Mouse (Mus musculus) forebrain, embryonic 11.5 days (tissue): ENCODE results near the gene Cstf1. TPM values are rescaled to one million over a fixed set of nuclear protein-coding genes. Genes with fewer than 3 reads are reported as not detected.

Experiments
- ATAC-seq: fragments of 200-750 bp; cut with Nextera tagmentation; replicated peaks from 2 replicates; pipeline ENCODE4 v1.8.0; 2017; ENCODE audit warnings: moderate TSS enrichment; ENCODE audit not compliant: low FRiP score
- DNase-seq: peaks from one replicate; pipeline ENCODE4 v3.0.0-alpha.2; 2017; ENCODE audit warnings: low spot score
- H3K27ac ChIP-seq: fragments of 300-500 bp; sonication (generic); 2 replicates; pipeline ENCODE4 v1.5.1; 2014; ENCODE audit warnings: low read depth, low read length
- H3K27me3 ChIP-seq: fragments of 300-500 bp; sonication (generic); 2 replicates; pipeline ENCODE4 v1.6.1; 2014; ENCODE audit warnings: mild to moderate bottlenecking, low read length, mixed read lengths; ENCODE audit not compliant: control insufficient read depth, insufficient read depth
- H3K36me3 ChIP-seq: fragments of 300-500 bp; sonication (generic); 2 replicates; pipeline ENCODE4 v1.6.1; 2014; ENCODE audit warnings: mild to moderate bottlenecking, low read length, moderate library complexity, mixed read lengths; ENCODE audit not compliant: control insufficient read depth, insufficient read depth
- H3K4me1 ChIP-seq: fragments of 300-500 bp; sonication (generic); replicated peaks from 2 replicates; pipeline ENCODE4 v1.6.1; 2014; ENCODE audit warnings: low read length, mixed read lengths; ENCODE audit not compliant: control insufficient read depth, insufficient read depth
- H3K4me2 ChIP-seq: fragments of 300-500 bp; sonication (generic); 2 replicates; pipeline ENCODE4 v1.6.1; 2014; ENCODE audit warnings: low read depth, mild to moderate bottlenecking, low read length, moderate library complexity, mixed read lengths; ENCODE audit not compliant: severe bottlenecking
- H3K4me3 ChIP-seq: fragments of 300-500 bp; sonication (generic); 2 replicates; pipeline ENCODE4 v1.5.1; 2014; ENCODE audit warnings: low read depth, low read length
- H3K9ac ChIP-seq: fragments of 300-500 bp; sonication (generic); 2 replicates; pipeline ENCODE4 v1.6.1; 2014; ENCODE audit warnings: low read length
- H3K9me3 ChIP-seq: fragments of 300-500 bp; sonication (generic); 2 replicates; pipeline ENCODE4 v1.6.1; 2016; ENCODE audit warnings: low read length, mixed read lengths; ENCODE audit not compliant: control insufficient read depth
- WGBS: fragments of 180-500 bp; shearing (Covaris S2); extraction: QIAGEN DNeasy Blood & Tissue Kit; methylation state at CpG from one replicate; pipeline ENCODE4 v1.1.7; 2014; 5-methylcytosine and 5-hydroxymethylcytosine counted together
- polyA plus RNA-seq: library from polyadenylated mRNA; unstranded; fragments of >200 nt; fragmentation: Nextera tagmentation; extraction: Ambion mirVana; gene quantifications from 2 replicates; pipeline ENCODE4 v1.2.1, GENCODE M21; 2014

Gene Cstf1
- polyA plus RNA-seq, 1 experiment from 2014 or later, result 52.5 TPM

DNA sequence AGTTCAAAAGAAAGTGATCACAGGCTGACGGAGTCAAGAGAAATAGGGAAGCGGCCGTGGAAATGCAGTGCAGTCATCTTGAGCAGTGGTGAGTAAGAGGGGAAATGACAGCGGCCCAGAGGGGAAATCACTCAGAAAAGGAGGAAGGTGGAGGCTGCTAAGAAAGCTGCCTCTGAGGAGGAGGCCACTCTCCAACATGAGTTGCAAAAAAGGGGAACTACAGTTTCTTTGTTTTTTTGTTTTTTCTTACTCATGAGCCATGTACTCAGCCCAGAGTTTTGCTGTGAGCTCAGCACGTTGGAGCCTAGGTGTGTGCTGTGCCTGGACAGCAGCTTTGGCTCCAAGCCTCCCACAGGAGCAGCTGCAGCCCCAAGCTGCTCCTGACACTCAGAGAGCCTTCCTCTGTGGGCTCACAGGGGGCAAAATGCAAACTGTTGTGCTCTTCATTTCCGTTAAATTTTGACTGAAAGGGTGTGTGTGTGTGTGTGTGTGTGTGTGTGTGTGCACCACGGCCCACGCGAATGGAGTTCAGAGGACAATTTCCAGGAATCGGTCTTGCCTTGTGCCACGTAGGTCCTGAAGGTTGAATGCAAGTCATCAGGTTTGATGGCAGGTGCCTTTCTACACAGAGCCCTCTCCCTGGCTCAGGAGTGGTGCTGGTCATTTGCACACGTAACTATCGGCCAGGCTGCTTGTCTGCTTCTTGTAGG lies 30.8 kb downstream of the Cstf1 start:
- H3K9ac ChIP-seq, result no peak overlapping the region
- H3K9me3 ChIP-seq, result no peaks in the 10 kb centered on the region
- no peak overlapping the region for H3K4me3 ChIP-seq
- DNase-seq (no peak), ATAC-seq (no peak)
- H3K4me1 ChIP-seq, result 0 out of 2 replicates have a peak, but pooled peaks cover 2% of the 10 kb centered on the region
- H3K27ac ChIP-seq, result no peak overlapping the region
- no peaks in the 10 kb centered on the region for H3K36me3 ChIP-seq
- 82% methylated on average over 13 of the region's 13 CpGs for WGBS
- H3K27me3 ChIP-seq, result no peaks in the 10 kb centered on the region
- no peak overlapping the region for H3K4me2 ChIP-seq

DNA sequence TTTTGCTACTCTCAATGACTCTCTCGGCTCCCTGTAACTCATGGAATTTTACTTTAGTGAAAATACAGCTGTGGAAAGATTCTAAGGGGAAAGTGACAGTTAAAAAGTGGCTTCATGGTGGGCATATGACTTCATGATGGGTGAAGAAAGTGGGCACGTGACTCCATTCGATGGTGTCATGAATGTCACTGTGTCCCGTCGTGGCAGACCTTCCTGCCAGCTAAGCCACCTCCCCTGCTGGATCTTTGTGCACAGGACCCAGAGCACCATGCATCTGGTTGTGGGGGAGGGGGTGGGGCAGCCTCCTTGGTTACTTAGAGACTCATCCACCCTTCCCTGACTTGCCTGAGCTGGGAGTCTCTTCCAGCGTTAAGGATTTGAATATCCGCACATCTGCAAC lies 33.8 kb downstream of the Cstf1 start:
- Histone ChIP-seq H3K36me3 (no peaks in the 10 kb centered on the region), H3K27ac (no peak overlapping the region), H3K4me2 (no peak overlapping the region), H3K9ac (no peak overlapping the region), H3K4me1 (0 out of 2 replicates have a peak, but pooled peaks cover 2% of the 10 kb centered on the region), H3K27me3 (no peaks in the 10 kb centered on the region), H3K9me3 (no peaks in the 10 kb centered on the region), H3K4me3 (no peak overlapping the region)
- DNase-seq (no peak), ATAC-seq (no peak)
- 67% methylated on average over 7 of the region's 7 CpGs for WGBS

DNA sequence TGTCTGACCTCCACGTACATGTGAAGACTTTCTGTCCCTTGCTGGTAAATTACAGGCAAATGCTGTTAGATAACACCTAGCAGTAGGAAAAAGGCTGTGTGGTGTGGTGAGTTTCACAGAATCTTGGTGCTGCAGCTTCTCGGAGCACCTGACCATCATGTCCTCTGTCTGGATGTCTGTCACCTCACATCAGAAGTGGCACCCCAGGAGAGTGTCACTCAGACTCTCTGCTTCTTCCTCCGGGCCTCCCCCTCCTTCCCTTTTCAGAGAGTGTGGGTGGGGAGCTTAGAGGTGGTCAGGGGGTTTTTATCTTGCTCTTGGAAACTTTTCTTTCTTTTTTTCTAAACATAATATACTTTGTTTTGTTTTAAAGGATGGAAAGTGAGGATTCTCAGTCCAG lies 34.5 kb downstream of the Cstf1 start:
- no peak overlapping the region for H3K27ac ChIP-seq
- no peak overlapping the region for H3K4me2 ChIP-seq
- WGBS, result 74% methylated on average over 3 of the region's 3 CpGs
- H3K4me1 ChIP-seq, result 0 out of 2 replicates have a peak, but pooled peaks cover under 1% of the 10 kb centered on the region
- H3K9ac ChIP-seq, result no peak overlapping the region
- no peaks in the 10 kb centered on the region for H3K9me3 ChIP-seq
- H3K36me3 ChIP-seq, result no peaks in the 10 kb centered on the region
- no peaks in the 10 kb centered on the region for H3K27me3 ChIP-seq
- ATAC-seq (no peak), DNase-seq (no peak)
- no peak overlapping the region for H3K4me3 ChIP-seq

DNA sequence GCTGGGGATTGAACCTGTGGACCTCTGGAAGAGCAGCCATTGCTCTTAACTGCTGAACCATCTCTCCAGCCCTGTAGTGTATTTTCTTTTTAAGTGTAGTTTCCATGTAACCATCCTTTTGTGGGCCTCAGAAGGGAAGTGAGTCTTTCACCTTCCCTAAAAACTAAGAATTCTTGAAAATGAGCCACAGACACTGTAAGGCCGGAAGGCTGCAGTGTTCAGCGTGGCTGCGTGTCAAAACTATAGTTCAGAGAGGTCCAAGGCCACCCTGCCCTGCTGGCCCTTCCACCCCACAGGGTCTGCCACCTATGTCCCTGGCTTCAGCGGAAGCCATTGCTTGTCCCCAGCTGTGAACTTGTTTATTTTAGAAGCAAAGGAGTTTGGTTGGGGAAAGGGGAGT lies 35.7 kb downstream of the Cstf1 start:
- H3K9ac ChIP-seq, result no peak overlapping the region
- no peaks in the 10 kb centered on the region for H3K27me3 ChIP-seq
- DNase-seq, result no peak
- no peak overlapping the region for H3K4me2 ChIP-seq
- WGBS, result 85% methylated on average over 4 of the region's 4 CpGs
- no peak for ATAC-seq
- H3K4me1 ChIP-seq, result no peaks in the 10 kb centered on the region
- no peaks in the 10 kb centered on the region for H3K9me3 ChIP-seq
- H3K36me3 ChIP-seq, result no peaks in the 10 kb centered on the region
- H3K27ac ChIP-seq, result no peak overlapping the region
- no peak overlapping the region for H3K4me3 ChIP-seq

DNA sequence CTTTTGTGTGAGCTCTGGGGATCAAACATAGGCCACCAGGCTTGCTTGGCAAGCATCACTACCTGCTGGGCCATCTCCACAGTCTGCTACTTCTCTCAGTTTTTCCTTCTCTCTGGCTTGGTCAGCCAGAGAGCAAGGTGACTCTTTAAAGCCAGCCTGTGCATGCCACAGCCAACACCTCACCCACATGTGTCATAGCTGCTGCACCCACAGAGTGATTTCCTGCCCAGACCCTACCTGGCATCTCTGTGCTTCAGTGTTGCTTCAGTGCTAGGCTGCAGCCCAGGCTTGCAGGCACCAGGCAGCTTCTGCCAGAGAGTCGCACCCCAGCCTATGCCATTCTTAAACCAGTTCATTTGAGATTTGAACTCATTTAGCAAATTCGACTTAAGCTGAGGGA lies 37.0 kb downstream of the Cstf1 start:
- no peak overlapping the region for H3K4me3 ChIP-seq
- no peaks in the 10 kb centered on the region for H3K36me3 ChIP-seq
- no peak overlapping the region for H3K4me2 ChIP-seq
- no peak overlapping the region for H3K27ac ChIP-seq
- H3K9me3 ChIP-seq, result no peaks in the 10 kb centered on the region
- H3K9ac ChIP-seq, result no peak overlapping the region
- DNase-seq (no peak), ATAC-seq (no peak)
- H3K27me3 ChIP-seq, result no peaks in the 10 kb centered on the region
- H3K4me1 ChIP-seq, result no peaks in the 10 kb centered on the region
- 76% methylated on average over 2 of the region's 2 CpGs for WGBS

DNA sequence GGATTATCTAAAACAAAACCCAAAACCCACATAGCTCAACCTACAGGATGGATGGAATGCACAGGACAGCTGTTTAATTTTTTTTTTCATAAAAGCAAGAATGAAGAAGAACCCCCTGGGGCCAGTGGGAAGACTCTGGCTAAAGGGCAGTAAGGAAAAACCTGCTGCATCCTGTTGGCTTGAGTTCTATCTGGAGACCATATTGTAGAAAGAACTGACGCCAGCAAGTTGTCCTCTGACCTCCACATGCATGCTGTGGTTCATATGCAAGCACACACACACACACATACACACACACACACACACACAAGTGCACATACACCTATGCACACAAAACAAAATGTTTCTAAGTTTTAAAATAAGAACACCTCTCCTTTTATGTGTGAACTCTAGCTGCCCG lies 40.2 kb downstream of the Cstf1 start:
- no peak for DNase-seq
- H3K27me3 ChIP-seq, result no peaks in the 10 kb centered on the region
- 86% methylated on average over 2 of the region's 2 CpGs for WGBS
- no peak overlapping the region for H3K4me2 ChIP-seq
- no peaks in the 10 kb centered on the region for H3K9me3 ChIP-seq
- no peak overlapping the region for H3K9ac ChIP-seq
- no peak overlapping the region for H3K4me3 ChIP-seq
- no peak overlapping the region for H3K27ac ChIP-seq
- no peak for ATAC-seq
- no peaks in the 10 kb centered on the region for H3K36me3 ChIP-seq
- H3K4me1 ChIP-seq, result peaks cover 3% of the 10 kb centered on the region; the same call in 1 of the 2 replicates

DNA sequence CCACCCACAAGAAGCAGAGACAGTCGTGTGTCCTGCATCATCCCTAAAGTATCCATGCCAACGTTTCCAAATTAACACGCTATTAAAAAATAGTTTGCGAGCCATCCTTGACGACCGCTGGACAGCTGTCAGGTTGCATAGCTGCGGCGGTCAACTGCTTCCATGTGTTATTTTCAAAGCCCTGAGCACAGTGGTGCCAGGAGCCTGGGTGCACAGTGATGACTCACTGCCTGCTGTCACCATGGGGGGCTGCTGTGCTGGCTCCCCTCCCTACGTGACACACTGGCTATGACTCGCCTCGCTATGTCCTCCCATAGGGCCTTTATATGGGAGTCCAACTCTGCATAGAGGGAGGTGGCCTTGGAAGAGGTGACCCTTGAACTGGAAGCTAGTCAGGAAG lies 40.6 kb downstream of the Cstf1 start:
- H3K4me2 ChIP-seq, result no peak overlapping the region
- H3K36me3 ChIP-seq, result no peaks in the 10 kb centered on the region
- 84% methylated on average over 11 of the region's 11 CpGs for WGBS
- no peaks in the 10 kb centered on the region for H3K27me3 ChIP-seq
- no peak overlapping the region for H3K9ac ChIP-seq
- DNase-seq (no peak), ATAC-seq (no peak)
- no peaks in the 10 kb centered on the region for H3K9me3 ChIP-seq
- H3K27ac ChIP-seq, result no peak overlapping the region
- H3K4me3 ChIP-seq, result no peak overlapping the region
- H3K4me1 ChIP-seq, result peaks cover 3% of the 10 kb centered on the region; the same call in 1 of the 2 replicates

DNA sequence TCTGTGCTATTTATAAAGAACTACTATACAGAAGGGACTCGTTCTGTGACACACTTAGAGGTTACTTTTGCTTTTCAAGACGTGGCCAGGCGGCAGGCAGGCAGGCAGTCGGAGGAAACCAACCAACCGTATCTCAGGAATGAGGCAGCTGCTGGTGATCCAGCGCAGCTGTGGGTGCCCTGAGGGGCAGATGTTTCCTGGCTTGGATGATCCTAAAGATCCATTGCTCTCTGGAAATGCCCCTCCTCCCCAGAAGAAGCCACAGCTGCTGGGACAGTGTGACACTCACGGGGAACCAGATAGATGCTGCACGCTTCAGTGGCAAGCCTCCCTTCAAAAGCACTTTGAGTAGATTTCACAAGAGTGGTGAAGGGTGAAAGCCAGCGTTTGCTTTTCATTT lies 42.0 kb downstream of the Cstf1 start:
- no peak for ATAC-seq
- Histone ChIP-seq H3K36me3 (no peaks in the 10 kb centered on the region), H3K9ac (no peak overlapping the region), H3K4me3 (no peak overlapping the region), H3K27me3 (no peaks in the 10 kb centered on the region), H3K4me2 (no peak overlapping the region), H3K27ac (no peak overlapping the region), H3K9me3 (no peaks in the 10 kb centered on the region), H3K4me1 (peaks cover 3% of the 10 kb centered on the region; the same call in 1 of the 2 replicates)
- no peak for DNase-seq
- 14% methylated on average over 9 of the region's 9 CpGs for WGBS

DNA sequence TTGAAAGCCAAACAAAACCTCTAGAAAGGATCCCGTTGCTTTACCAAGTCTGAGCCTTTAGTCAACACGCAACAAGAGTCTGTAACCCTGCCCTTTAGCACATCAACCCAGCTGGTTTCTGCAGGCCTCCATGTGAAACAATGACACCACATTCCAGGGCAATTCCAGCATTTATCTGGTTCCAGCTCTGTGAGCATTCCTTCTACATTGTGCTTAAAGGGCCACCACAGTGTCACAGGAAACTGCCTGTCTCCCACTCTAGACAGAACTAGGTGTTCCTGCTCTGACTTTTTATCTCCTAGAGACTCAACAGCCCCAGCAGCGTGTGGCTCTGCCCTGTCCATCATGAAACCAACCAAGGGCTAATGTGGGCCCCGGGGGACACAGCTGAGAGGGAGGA lies 42.8 kb downstream of the Cstf1 start:
- Histone ChIP-seq H3K4me3 (no peak overlapping the region), H3K27ac (no peak overlapping the region), H3K9me3 (no peaks in the 10 kb centered on the region), H3K27me3 (no peaks in the 10 kb centered on the region), H3K4me1 (peaks cover 3% of the 10 kb centered on the region; the same call in 1 of the 2 replicates), H3K36me3 (no peaks in the 10 kb centered on the region), H3K4me2 (no peak overlapping the region), H3K9ac (no peak overlapping the region)
- ATAC-seq, result no peak
- no peak for DNase-seq
- WGBS, result 29% methylated on average over 4 of the region's 4 CpGs
